Mouse (Mus musculus): ENCODE data around the gene Creb3l1.

Creb3l1 gene

DNA sequence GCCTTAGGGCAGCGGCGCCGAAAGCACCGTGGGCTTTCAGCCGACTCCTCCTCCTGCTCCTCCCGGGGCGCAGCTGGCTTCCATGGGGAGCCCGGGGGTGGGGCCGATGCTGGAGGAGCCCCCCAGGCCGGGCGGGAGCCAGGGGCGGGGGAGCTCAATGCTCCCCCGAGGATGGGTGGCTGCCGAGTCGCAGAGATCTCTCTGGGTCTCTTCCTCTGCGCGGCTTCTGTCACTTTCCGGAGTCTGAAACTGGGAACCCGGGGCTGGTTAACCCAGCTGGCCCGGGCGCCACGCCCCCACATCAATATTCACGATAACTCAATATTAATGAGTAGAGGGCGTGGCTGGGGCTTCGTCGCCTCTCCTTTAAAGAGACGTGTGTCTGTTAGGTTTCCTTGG is at the start of gene Creb3l1:
Creb3l1 (minus strand) TSS at position 229 of the 399 bp plus-strand sequence.
- DNase-seq, result peak; percentile 34

DNA sequence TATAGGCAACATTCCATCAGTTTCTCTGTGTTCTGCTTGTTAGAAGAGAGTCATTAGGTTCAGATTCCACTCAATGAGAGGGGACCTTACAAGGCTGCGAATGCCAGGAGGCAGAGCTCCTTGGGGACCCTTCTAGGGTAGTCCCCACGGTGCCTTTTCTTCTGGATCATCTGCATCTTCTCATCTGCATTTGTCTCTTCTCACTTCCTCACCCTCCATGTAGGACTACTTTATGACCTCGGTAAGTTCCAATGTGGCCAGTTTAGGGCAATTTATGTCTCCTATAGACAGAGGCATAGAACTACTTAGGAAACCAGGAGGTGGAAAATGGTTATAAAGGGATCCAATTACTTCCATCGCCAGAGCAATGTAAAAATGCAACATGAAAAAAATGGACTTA is 46.8 kb upstream of the Creb3l1 start:
- no peak for DNase-seq

DNA sequence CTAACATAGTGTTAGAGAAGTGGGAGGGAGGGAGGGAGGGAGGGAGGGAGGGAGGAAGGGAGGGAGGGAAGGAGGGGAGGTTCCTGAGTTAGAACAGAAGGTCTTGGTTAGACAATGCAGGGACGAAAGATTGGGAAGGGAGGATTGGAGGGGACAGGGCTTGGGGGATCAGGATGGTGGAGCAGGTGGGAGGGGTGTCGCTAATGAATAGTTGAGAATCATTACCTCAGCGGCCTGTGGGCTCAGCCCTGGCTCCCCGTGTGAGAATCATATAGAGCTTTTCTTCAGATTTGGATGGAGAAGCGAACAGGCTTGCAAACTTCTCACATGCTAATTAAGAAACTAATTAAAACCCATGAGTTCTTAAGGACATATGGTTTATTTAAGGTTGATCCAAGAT is 45.3 kb upstream of the Creb3l1 start:
- no peak for DNase-seq

DNA sequence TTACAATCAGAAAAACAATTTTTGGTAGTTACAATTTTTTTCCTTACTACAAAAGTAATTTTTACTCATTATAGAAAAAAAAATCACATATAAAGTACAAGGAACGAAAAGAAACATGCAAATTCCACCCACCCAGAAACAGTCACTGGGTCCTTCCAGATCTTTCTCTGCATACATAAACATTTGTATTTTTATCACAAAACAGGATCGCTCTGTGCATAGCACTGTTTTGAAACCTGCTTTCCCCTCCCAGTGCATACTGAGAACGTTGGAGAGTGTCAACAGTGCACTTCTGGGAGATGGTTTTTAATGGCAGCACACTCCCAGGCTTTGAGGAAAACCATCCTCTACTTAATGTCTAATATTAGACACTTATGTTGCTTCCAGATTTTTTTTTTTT is 43.3 kb upstream of the Creb3l1 start:
- DNase-seq, result no peak

DNA sequence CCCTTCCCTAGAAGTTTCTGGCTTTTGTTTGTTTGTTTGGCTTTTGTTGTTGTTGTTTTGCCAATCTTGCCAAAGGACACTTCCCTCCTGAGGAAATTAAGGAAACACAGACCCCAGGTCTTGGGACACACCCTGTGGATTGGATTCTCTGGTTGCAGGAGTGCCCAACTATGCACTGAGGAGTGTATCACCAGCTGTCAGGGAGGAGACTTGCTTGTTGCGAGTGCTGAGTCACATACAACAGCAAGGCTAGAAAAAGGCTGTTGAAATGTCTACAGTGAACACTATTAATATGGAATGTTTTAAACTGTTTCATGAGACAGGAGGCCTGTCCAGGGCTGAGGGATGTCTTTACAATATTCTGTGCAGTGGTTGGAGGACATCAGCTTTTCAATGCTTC is 42.6 kb upstream of the Creb3l1 start:
- DNase-seq, result no peak

DNA sequence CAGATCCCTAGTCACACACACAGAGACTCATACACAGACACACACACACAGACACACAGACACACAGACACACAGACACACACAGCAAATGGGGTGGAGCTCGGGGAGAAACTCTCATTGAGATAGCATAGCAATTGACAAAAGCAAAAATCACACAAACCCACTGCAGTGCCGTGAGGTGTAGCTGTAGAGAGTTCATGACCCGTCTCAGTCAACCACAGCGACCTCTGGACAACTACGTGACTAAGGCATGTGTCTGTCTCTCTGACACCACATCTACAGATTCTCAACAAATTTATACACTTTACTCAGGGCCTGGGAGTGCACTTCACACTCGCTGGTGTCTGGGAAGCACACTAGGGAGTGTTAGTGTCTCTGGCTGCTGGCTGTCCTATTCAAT is 41.6 kb upstream of the Creb3l1 start:
- no peak for DNase-seq

DNA sequence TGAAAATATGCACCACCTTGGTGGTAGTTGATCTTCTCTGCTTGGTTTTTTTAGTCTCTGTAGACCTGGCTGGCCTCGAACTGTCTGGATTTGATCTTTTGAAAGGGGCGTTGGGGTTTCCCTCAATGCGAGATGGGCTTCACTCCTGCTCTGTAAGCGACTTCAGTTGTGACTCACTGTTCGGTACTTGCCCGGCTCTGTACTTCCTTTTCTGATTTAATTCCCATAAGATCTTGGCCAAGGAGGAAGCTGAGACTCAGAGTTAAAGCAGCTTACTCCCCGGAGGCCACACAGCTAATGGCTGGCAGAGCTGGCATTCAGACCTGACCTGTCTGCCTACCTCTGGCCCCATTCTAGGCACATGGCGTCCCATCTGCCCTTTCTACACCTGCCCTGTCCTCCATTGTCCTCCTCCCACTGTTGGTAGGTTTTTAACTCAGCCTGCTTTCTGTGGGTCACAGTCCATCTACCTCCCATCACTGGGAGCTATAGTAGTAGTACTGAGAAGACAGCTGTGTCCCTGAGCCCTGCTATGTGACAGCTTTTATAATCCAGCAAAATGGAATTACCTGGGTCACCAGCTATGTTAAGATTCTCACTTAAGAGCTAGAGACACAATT is 41.1 kb upstream of the Creb3l1 start:
- DNase-seq, result no peak

DNA sequence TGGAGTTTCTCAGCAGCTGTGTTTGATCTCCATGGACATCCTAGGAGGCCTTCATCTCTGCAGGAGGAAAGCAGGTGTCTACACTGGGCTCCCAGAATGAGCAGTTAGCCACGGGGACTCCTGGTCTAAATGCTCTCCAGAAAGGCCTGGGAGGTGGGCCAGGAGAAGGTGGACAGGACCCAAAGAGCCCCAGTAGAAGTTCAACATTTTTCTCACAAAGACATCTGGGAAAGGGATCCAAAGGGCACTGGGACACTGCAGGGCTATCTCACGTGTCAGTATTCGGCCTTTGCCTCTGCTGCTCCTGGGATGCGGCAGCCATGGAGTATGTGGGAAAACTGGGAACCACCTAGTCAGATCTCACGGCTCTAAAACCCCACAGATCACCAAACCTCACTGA is 38.8 kb upstream of the Creb3l1 start:
- no peak for DNase-seq

DNA sequence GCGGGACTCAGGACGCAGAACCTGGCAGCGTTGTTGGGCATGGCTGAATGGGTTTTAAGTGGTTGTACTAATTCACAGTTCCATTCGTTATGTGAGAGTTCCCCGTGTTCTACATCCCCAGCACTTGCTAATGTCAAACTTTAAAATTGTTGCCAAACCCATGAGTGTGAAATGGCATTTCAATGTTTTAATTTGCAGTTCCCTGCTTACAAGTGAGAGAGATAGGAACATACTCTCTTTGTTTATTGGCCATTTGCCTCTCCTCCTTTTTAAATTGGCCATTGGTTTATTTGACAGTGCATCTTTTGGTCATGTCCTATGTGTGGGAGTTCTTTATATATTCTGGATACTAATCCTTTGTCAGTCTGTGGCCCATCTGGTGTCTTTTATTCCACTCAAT is 37.0 kb upstream of the Creb3l1 start:
- DNase-seq, result no peak

DNA sequence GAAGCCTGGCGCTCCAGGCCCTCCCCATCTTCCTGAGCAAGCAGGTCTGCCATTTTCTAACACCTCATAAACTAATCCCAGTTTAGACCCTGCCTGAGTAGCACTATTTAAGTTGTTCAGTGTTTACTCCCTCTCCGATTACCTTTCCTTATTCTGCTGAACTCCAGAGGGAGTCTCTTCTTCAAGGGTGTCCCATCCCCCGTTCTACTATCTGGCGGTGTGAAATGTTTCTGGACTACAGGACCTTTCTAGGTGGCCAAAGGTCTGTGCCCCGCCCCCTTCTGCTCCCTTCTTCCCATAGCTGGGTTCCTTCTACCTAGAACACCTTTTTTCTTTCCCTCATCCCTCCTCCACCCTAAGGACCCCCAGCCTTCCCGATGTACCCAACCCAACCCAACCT is 36.0 kb upstream of the Creb3l1 start:
- DNase-seq, result peak; percentile 73

DNA sequence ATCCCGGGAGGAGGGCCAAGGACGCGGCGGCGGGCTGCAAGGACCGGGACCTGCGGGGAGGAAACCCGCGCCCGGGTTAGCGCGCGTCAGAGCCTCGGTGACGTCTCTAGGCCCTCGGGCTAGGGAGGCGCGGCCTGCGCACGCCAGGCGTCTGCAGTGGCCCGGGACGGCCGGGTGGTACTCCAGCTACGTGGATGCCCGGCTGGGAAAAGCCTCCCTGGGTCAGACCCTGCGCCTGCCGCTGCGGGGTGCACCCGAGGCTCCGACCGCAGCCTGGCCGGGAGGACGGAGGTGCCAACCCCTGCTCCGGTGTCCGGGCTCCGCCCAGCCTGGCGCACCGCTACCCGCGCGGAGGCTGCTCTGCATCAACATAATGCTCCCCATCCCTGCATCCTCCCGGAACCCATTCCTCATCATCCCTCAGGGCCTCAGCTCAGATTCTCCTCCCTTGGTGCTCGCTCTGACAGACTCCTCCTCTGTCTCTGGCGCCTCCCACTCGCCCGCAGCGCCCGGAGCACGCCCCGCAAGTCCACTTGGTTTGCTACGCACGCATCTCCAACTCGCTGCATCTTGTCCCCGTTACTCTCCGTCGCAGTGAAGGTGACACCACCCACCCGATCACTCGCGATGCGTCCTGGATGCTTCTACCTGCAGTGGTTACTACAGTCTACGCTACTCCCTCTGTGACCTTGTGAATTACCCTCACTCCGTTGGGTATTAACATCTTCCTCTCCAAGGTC is 35.3 kb upstream of the Creb3l1 start:
- peak; percentile 88 for DNase-seq

DNA sequence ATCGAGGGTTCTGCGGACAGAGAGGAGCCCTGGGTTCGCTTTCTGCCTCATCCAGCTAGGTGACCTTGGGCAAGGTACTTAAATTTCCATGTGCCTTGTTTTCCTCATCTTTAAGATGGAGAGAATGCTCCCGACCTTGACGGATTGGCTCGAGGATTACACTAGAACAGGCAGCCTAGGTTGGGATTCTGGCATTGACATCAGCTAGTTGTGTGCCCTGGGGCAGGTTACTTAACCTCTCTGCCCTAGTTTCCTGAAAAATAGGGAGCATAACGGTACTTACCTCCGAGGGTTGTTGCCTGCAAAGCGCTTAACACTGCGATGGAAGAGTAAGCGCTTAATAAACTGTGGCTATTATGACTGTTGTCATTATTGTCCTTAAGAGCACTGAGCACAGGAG is 34.6 kb upstream of the Creb3l1 start:
- DNase-seq, result peak; percentile 78

DNA sequence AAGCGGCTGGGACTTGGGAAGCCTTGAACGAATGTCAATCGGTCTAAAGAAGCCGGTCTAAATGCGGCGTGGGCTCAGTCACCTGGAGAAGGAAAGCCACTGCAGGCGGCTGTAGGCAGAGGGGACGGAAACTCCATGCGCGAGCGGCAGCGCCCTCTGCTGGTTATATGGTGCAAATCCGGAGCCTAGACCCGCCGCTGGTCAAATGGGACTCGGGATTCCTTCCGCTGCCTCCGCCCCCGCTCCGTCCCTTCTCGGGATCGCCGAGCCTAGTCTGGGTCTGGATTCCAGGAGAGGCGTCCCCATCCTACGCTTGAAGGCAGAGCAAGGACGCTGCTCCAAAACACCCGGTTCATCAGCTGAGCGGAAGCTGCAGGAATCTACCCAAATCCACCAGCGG is 34.2 kb upstream of the Creb3l1 start:
- DNase-seq, result peak; percentile 96

DNA sequence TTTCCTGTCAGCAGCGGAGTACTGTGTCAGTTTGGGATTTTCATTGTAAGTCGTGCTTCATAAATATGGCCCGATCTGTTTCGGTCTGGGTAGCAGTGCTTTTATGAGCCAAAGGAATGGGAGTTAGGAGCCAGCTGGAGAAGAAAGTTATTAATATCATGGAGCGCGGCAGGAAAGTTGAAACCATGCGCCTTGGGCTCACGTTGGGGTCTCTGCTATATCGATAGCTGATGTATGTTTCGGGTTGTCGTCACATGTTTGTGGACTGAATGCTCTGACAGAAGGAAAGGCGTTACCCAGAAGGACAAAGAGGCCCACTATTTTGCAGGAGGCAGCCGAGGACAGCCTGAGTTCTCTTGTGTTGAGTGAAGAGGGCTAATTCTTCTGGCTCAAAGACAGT is 32.5 kb upstream of the Creb3l1 start:
- DNase-seq, result peak; percentile 36

DNA sequence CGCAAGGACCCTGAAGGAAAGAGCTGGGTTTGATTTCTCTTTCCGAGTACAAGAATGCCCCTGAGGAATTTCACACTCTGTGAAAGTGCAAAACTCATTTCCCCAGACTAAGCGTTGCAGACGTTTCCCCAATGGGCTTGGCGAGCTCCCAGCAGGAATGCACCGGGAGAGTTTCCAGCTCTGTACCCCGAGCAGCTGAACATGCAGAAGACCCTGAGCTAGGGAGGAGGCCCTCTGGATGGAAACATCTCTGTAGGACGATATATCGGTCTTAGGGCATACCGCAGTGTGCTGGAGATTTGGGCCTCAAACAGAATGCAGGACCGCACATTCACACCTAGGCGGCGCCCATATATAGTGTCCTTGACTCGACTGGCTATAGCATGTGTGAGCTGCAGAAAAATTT is 31.5 kb upstream of the Creb3l1 start:
- peak; percentile 79 for DNase-seq

DNA sequence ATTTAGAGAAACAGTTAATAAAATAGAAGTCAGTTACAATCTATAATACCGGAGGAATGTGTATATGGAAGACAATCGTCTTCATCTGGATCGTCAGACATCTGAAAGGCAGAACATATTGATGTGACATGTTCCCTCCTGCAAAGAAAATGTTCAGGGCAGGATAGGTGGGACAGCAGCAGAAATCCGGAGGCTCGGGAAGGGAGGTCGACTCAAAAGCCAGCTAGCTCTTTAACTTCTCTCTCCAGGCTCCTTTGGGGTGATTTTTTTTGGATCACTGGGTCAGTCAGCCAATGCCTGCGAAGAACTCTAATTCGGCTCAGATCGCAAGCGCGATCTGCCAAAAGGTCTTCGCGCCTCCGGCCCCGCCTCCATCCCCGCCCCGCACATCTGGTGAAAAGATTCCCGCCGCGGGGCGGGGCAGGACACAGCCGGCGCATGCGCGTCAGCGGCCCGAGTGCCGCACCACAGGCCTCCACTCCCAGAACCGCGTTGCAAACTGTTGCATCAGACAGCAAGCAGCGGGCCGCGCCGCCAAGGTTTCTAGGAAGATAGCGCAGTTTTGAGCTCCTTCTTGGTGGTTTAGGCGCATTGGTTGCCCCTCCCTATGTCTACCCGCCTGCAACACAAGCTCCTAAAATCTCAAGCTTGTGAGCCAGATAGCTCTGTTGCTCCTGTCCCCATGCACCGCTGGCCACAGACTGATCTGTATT is 31.0 kb upstream of the Creb3l1 start:
- DNase-seq, result peak; percentile 85

DNA sequence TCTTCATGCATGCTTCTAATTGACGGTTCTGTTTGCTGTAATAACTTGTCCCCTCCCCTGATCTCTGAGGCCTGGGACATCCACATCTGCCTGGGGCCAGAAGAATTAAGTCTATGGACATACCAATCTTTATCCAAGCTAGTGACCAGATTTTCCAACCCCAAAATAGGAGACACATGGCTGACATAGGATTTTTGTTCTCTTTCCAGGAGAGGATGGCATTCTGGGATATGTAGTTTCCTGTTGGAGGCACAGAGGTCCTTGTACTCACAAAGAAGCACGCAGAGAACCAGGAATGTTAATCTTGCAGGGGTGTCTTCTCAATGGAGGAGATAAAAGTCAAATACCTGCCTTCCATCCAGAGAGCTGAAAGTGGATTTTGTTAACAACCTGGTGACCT is 28.5 kb upstream of the Creb3l1 start:
- DNase-seq, result peak; percentile 47

DNA sequence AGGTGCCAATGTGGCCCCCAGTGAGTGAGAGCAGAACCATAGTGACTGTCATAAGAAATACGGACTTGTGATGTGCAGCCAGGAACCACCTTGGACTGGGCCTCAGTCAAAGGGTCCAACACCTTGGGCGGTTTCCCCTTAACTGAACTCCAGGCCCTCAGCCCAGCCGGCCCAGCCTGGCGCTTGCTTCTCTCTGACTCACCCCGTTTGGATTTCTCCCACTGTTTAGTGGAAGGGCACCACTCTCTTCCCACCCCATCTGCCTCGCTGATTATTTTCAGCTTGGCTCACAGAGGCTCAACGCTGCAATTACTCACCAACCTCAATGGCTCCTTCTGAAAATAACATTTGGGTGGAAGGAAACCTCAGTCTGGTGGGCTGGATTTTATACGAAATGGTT is 27.9 kb upstream of the Creb3l1 start:
- no peak for DNase-seq

DNA sequence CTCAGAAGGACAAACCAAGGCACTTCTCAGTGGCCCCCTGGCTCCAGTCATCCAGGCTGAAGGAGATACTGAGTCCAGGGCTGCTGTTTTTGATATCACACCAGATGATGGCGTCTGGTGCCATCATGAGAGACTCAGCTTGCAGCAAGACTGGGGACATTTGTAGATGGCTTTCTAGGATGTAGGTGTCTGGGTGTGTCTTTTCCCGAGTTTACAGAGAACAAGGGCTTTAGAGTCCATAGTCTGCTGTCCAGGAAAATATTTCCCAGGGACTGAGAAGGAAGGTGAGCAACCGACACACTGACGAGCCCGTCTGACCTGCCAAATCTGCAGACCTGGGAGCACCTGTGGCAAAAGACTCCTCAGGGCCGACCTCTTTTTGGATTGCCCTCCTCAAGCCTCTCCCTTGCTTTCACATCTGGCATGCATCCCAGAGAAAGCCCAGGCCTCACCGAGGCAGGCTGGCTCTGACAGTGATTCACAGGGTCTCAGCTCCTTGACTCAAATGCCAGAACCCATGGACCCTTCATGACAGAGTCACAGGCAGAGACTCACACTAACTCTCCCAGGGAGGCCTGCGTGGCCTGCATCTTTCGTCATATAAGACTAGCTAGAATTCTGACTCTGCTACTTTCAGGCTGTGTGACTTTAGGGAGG is 23.9 kb upstream of the Creb3l1 start:
- DNase-seq, result no peak

DNA sequence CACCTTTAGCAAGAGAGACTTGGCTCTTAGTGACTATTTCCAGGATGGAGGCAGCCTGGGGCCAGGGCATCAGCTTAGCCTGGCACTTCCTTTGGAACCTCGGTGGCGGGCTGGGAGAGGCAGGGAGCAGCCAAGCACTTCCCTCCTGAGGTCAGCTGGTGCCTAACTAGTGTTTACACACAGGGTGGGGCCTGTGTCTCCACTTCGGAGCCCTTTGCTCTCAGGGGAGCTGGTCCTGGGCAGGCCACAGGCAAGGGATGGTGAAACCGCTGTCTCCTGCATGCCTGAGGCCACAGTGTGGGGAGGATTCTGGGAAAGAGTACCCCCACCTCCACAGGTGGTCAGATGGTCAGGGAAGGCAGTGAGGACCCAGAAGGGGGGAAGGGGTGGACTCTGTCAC is 23.3 kb upstream of the Creb3l1 start:
- no peak for DNase-seq

DNA sequence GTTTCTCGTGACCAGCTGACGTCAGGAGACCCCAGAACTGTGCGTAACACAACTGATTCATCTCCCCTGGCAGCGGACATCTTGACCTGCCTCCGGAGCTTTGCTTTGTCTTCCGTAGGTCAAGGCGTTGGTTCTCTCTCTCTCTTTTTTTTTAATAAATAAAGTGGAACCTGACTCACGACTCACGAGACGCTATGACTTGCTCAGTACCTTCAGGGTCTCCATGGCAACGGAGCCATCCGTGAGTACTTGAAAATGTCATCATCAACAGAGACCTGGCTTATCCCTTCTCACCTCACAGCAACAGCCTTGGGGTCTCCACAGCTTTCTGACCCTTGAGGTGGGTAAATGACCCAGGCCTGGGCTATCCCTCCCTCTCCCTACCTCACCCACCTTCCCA is 19.0 kb upstream of the Creb3l1 start:
- no peak for DNase-seq

DNA sequence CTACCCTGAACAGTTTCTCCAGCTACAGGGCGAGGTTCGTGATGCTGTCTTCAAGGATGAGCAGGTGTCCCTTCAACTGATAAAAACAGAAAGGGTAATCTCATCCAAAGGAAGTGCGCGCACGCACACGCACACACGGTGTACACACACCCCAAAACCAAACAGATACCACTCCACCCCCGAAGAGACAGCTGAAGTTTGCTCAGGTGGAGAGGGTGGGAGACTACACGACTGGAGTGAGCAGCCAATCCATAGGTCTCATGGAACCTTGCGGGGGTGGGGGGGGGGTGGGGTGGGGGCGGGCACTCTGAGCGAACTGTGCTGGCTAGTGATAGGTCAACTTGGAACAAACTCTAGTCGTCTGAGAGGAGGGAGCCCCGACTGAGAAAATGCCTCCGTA is 17.2 kb upstream of the Creb3l1 start:
- DNase-seq, result no peak

DNA sequence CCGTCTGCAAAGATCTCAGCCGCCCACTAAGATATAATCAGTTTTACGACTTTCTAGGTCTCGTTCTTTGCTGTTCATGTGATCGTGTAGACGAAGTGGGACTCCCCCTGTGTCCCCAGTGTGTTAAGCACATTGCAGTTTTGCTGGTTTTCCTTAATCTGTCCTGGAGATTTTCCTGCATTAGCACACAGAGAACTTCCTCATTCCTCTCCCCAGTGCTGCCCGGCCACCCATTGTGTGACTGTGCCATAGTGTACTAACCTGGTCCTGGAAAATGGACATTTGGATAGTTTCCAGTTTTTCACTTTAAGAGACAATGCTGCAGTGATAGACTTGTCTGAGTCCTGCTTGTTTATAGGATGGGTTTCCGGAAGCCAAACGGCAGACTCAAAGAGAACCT is 10.0 kb upstream of the Creb3l1 start:
- no peak for DNase-seq

DNA sequence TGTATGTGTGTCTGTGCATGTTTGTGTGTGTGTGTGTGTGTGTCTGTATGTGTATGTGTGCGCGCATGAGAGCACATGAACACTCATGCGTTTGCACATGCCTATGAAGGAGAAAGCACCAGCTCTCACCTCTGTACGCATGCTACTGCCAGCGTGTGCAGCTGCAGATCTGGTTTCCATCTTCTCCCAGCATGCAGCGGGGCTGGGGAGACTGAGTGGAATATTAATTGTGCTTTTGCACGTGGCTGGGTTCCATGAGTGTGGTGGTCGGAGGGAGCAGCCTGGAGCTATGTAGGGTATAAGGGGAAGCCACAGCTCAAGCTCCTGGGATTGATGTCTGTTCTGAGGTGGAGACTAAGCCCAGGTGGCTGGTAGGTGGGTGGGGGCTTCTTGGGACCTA is 6.3 kb upstream of the Creb3l1 start:
- no peak for DNase-seq

Data from cerebellum, adult 9-10 months (tissue).